Mouse (Mus musculus) ovary, postnatal 10 days (tissue): Measurements from ENCODE around the gene Prss56.

Experiments
- DNase-seq: peaks from one replicate; pipeline ENCODE4 v3.0.0; 2022; ENCODE audit warnings: low spot score

Prss56 gene

GRCm38 (mm10) chr1:87232197-87232596, 49.1 kb downstream of the Prss56 start:
- no peak for DNase-seq
